Mouse (Mus musculus) neural tube, embryonic 12.5 days (tissue): ENCODE data around the gene Abcb6. TPM values are rescaled to one million over a fixed set of nuclear protein-coding genes. Genes with fewer than 3 reads are reported as not detected.

Source experiments
- ATAC-seq: fragments of 200-750 bp; cut with Nextera tagmentation; 2 replicates; pipeline ENCODE4 v1.8.0; 2017; ENCODE audit warnings: low read depth, mild to moderate bottlenecking, moderate TSS enrichment, moderate library complexity; ENCODE audit not compliant: low FRiP score
- H3K27ac ChIP-seq: fragments of 300-500 bp; sonication (generic); 2 replicates; pipeline ENCODE4 v1.5.1; 2016
- H3K27me3 ChIP-seq: fragments of 300-500 bp; sonication (generic); replicated peaks from 2 replicates; pipeline ENCODE4 v1.6.1; 2016; ENCODE audit warnings: mild to moderate bottlenecking
- H3K36me3 ChIP-seq: fragments of 300-500 bp; sonication (generic); 2 replicates; pipeline ENCODE4 v1.6.1; 2016; ENCODE audit warnings: mild to moderate bottlenecking
- H3K4me1 ChIP-seq: fragments of 300-500 bp; sonication (generic); 2 replicates; pipeline ENCODE4 v1.6.1; 2016
- H3K4me2 ChIP-seq: fragments of 300-500 bp; sonication (generic); replicated peaks from 2 replicates; pipeline ENCODE4 v1.6.1; 2016; ENCODE audit warnings: mild to moderate bottlenecking
- H3K4me3 ChIP-seq: fragments of 300-500 bp; sonication (generic); 2 replicates; pipeline ENCODE4 v1.5.1; 2016
- H3K9ac ChIP-seq: fragments of 300-500 bp; sonication (generic); 2 replicates; pipeline ENCODE4 v1.6.1; 2016; ENCODE audit warnings: mild to moderate bottlenecking
- H3K9me3 ChIP-seq: fragments of 300-500 bp; sonication (generic); 2 replicates; pipeline ENCODE4 v1.6.1; 2016; ENCODE audit warnings: mild to moderate bottlenecking
- WGBS: fragments of 180-500 bp; shearing (Covaris S2); methylation state at CpG from one replicate; pipeline ENCODE4 v1.1.7; 2016; 5-methylcytosine and 5-hydroxymethylcytosine counted together
- polyA plus RNA-seq: library from polyadenylated mRNA; unstranded; fragments of >200 nt; fragmentation: Nextera tagmentation; extraction: Ambion mirVana; gene quantifications from 2 replicates; pipeline ENCODE4 v1.2.1, GENCODE M21; 2016

Abcb6 gene
- polyA plus RNA-seq, 1 experiment from 2014 or later: 39.1 TPM

DNA sequence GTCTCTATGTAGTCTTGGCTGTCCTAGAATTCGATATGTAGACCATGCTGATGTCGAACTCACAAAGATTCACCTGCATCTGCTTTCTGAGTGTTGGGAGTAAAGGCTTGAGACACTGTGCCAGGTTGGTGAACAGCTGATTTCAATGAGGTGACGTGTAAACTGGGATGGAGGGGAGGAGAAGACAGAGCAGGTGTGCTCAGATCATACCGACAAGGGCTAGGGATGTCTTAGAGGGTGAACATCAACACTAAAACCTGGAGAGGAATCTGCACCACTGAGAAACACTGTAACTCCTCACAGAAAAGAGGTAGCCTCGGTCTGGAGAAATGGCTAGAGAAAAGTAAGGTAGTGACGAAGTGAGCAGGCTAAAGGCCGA is 12.1 kb downstream of the Abcb6 start:
- H3K4me1 ChIP-seq: peaks cover 13% of the 10 kb centered on the region
- H3K27me3 ChIP-seq: no peaks in the 10 kb centered on the region
- H3K4me3 ChIP-seq: peak overlapping the region; percentile 72
- 11% methylated on average over 7 of the region's 7 CpGs for WGBS
- no peaks in the 10 kb centered on the region for H3K9me3 ChIP-seq
- H3K9ac ChIP-seq: peak overlapping the region; percentile 40; the same call in 1 of the 2 replicates
- ATAC-seq: peak; percentile 2; the same call in 1 of the 2 replicates
- H3K27ac ChIP-seq: no peak overlapping the region
- H3K4me2 ChIP-seq: peak overlapping the region; percentile 71
- peaks cover 29% of the 10 kb centered on the region for H3K36me3 ChIP-seq

DNA sequence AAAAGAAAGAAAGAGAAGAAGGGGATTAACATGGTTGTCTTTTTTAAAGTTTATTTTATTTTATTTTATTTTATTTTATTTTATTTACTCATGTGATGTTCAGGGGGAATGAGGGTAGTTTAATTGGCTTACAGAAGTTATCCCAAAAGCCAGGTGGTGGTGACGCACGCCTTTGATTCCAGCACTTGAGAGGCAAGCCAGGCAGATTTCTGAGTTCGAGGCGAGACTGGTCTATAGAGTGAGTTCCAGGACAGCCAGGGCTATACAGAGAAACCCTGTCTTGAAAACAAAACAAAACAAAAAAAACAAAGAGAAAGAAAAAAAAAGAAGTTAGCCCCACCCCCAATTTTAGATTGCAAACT is 20.0 kb downstream of the Abcb6 start:
- Histone ChIP-seq H3K9ac (no peak overlapping the region), H3K36me3 (no peaks in the 10 kb centered on the region), H3K27me3 (no peaks in the 10 kb centered on the region), H3K4me2 (no peak overlapping the region), H3K27ac (no peak overlapping the region), H3K9me3 (no peaks in the 10 kb centered on the region), H3K4me3 (no peak overlapping the region), H3K4me1 (no peaks in the 10 kb centered on the region)
- 89% methylated on average over 4 of the region's 4 CpGs for WGBS
- ATAC-seq: no peak

DNA sequence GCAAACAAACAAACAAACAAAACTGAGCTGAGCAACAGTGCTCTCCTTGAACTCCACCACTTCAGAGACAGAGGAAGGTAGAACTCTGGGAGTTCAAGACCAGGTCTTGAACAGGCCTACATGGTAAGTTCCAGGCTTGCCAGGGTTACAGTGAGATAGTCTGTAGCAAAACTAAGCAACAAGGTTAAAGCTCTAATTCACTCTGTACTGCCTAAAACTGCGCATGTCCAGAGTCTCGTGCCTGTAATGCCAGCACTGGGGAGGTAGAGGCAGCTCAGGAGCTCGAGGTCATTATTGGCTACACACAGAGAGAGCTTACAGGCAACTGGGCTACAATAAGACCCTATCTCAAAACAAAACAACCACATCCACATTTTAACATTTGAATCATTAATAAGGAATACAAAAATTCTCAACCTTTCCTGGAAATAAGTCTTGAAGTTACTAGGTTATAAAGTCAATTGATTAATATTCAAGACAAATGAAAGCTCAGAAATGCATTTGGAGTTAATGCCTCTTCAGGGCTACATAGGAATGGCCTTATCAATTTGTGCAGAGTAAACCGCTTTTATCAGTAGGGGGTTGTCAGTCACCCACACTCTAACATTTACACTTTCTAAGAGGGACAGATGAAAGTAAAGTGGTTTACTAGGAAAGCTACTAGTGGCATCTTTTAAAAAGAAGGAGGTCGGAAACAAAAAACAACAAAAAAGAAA is 20.5 kb downstream of the Abcb6 start:
- 76% methylated on average over 5 of the region's 5 CpGs for WGBS
- Histone ChIP-seq H3K4me1 (no peaks in the 10 kb centered on the region), H3K36me3 (no peaks in the 10 kb centered on the region), H3K27ac (no peak overlapping the region), H3K4me3 (no peak overlapping the region), H3K9me3 (no peaks in the 10 kb centered on the region), H3K9ac (no peak overlapping the region), H3K27me3 (no peaks in the 10 kb centered on the region), H3K4me2 (no peak overlapping the region)
- no peak for ATAC-seq

DNA sequence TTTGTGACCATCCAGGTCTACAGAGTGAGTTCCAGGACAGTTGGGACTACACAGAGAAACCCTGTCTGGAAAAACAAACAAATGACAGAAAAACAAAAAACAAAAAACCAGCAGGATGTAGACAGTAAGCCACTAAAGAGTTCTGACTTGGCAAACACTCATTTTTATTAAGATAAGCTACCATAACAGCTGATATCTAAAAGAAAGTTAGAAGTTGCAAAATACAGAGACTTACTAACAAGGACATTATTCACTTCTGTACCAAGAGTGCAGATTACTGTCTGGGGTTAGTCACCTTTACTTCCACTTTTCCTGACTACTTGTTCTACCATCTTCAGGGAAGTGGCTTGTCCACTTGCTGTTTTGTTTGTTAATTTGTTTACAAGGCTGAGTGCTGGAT is 21.2 kb downstream of the Abcb6 start:
- no peak overlapping the region for H3K4me2 ChIP-seq
- H3K4me1 ChIP-seq: no peaks in the 10 kb centered on the region
- ATAC-seq: no peak
- H3K36me3 ChIP-seq: no peaks in the 10 kb centered on the region
- no peak overlapping the region for H3K4me3 ChIP-seq
- no peak overlapping the region for H3K27ac ChIP-seq
- no peaks in the 10 kb centered on the region for H3K9me3 ChIP-seq
- H3K27me3 ChIP-seq: no peaks in the 10 kb centered on the region
- H3K9ac ChIP-seq: no peak overlapping the region

DNA sequence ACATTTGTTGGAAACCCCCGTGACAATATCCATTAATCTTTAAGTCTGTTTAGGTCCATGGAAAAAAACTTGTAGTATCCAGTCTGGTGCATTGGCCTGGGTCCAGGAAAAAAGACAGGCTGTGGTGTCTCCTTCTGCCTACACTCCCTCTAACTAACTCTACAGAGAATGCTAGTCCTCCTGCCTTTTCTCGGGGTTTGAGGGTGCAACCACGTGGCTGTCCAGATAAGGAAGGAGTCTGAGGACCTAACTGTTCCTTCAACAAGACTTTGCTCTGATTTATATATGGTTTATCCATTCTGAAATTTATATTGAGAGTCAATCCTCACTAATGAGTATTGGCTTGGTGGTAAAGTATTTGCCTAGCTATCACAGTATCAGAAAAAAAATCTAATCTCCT is 24.4 kb downstream of the Abcb6 start:
- H3K36me3 ChIP-seq: no peaks in the 10 kb centered on the region
- H3K27ac ChIP-seq: no peak overlapping the region
- ATAC-seq: no peak
- WGBS: 64% methylated on average over 3 of the region's 3 CpGs
- H3K4me1 ChIP-seq: no peaks in the 10 kb centered on the region
- H3K9me3 ChIP-seq: no peaks in the 10 kb centered on the region
- H3K4me2 ChIP-seq: no peak overlapping the region
- H3K4me3 ChIP-seq: no peak overlapping the region
- no peaks in the 10 kb centered on the region for H3K27me3 ChIP-seq
- H3K9ac ChIP-seq: no peak overlapping the region

DNA sequence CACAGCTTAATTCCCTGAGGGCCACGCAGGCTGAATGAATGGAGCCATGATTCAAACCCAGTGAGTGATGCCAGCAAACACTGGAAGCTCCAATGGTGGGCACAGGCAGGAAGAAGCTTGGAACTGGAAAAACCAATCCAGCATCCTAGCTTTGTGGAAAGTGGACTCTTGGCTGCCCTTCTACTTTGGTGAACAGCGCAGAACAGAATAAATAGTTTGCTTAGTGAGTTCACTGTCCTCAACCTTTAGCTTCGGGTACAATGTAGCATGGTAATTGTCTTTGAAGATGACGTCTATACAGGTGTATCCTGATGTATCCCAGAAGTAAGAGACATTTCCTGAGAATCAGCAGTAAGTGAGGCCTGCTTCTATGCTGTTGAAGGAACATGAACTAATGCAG is 31.5 kb downstream of the Abcb6 start:
- WGBS: 91% methylated on average over 4 of the region's 4 CpGs

DNA sequence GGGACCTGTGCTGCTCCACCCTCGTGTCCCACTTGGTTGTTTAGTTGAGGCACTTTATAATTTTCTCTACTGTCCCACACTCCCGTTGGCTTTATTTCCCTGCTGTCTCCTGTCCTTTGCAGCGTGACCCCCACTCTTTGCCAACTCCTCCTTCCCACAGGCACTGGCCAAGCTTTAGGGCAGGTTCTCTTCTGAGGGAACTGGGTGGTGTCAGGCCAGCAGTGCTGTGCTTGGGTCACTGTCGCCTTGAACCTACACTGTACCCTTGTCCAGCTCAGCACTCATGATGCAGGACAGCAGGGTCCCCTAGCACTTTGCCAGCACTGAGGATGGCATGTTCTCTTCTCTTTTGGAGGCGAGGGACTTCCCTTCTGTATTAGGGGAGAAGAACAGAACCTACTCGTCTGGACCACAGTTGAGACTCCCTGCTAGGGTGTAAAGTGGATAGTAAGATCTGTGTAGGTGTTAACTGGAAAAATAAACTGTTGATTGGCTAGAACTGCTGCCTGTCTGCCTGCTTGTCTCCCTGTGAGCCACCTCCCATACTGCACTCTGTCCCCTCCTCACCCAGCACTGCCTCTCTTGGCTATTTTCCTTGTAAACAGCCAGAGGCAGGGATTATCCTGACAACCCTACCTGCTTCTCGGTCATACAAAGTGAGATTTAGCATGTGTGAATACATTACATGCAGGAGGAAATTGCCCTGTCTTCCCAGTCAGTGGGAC is 32.6 kb downstream of the Abcb6 start:
- Histone ChIP-seq H3K36me3 (peaks cover 45% of the 10 kb centered on the region), H3K9ac (no peak overlapping the region), H3K27ac (no peak overlapping the region), H3K4me3 (no peak overlapping the region), H3K4me2 (no peak overlapping the region), H3K27me3 (no peaks in the 10 kb centered on the region), H3K9me3 (no peaks in the 10 kb centered on the region), H3K4me1 (peaks cover 8% of the 10 kb centered on the region)
- no peak for ATAC-seq
- WGBS: 87% methylated on average over 7 of the region's 7 CpGs

More for the DNA sequence above, 31.5 kb downstream of the Abcb6 start:
- no peaks in the 10 kb centered on the region for H3K9me3 ChIP-seq
- H3K4me3 ChIP-seq: no peak overlapping the region
- H3K9ac ChIP-seq: no peak overlapping the region
- H3K36me3 ChIP-seq: peaks cover 45% of the 10 kb centered on the region
- no peak overlapping the region for H3K27ac ChIP-seq
- no peak for ATAC-seq
- H3K4me2 ChIP-seq: no peak overlapping the region
- peaks cover 5% of the 10 kb centered on the region for H3K4me1 ChIP-seq
- H3K27me3 ChIP-seq: no peaks in the 10 kb centered on the region

DNA sequence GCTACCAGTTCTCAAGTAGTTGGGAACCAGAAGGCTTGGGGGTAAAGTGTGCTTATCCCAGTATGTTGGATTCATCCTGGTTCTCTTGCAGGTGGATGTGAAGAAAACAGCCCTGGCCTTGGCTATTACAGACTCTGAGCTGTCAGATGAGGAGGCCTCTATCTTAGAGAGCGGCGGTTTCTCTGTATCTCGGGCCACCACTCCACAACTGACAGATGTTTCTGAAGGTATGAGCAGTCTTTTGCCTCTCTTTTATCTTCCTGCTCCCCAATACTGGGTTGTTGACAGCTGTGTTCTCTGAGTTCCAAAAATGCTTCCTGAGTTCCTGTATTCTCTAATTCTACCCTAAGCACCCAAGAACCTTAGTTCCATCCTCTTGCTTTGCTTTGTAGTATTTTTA is 34.6 kb downstream of the Abcb6 start:
- 95% methylated on average over 3 of the region's 3 CpGs for WGBS
- peaks cover 45% of the 10 kb centered on the region for H3K36me3 ChIP-seq
- no peak overlapping the region for H3K4me2 ChIP-seq
- H3K9me3 ChIP-seq: no peaks in the 10 kb centered on the region
- H3K27ac ChIP-seq: no peak overlapping the region
- no peak overlapping the region for H3K9ac ChIP-seq
- no peaks in the 10 kb centered on the region for H3K27me3 ChIP-seq
- H3K4me1 ChIP-seq: peaks cover 18% of the 10 kb centered on the region
- no peak overlapping the region for H3K4me3 ChIP-seq
- ATAC-seq: no peak

DNA sequence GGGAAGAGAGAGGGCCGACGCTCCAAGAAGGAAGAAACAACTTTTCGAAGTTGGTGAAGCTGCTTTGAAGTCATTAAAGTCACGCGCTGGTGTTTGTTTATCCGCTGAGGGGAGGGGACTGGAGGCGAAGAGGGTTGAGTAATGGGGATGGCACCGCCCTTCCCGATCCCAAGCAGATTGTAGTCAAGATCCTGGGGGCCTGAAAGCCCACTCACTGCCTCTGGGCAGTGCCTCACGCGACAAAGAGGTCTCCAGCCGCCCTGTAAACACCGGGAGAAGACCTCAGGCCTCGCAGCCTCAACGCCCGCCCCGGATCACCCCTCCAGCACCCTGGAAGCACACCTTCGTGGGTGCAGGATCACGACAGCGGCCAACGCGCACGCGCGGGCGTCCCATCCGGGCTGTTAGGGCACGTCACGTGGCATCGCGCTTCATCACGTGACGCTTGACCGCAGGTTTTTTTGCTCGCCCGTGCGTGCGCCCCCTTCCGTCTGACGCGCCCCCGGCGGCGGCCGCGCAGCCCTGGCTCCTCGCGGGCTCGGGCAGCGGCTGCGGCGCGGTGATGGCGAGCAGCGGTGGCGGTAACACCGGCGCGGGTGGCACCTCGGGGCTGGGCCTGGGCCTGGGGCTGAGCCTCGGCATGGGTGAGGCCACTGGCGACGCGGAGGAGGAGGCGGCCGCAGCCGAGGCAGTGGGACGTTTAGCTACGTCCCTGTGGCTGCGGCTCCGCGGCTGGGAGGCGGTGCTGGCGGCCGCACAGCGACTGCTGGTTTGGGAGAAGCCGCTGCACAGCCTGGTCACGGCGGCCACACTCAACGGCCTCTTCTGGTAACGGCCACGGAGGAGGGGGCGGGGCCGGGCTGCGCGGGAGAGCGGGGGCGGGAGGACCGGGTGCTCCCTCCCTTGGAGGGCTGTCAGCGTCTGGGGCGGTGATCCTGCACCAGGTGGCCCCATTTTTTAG is 37.6 kb downstream of the Abcb6 start, which contains the start of the genes Cnppd1 and Retreg2:
TSS of gene Cnppd1 (minus strand) at position 411 of the 961 bp plus-strand sequence.
TSS of gene Retreg2 (plus strand) at position 478 of the 961 bp plus-strand sequence.
- H3K4me2 ChIP-seq: peak within 1 kb of the TSS; percentile 93
- peak within 1 kb of the TSS; percentile 89 for H3K27ac ChIP-seq
- peak within 1 kb of the TSS; percentile 76 for H3K4me3 ChIP-seq
- H3K9ac ChIP-seq: peak within 1 kb of the TSS; percentile 85
- WGBS: under 1% methylated on average over 88 of the region's 91 CpGs
- H3K36me3 ChIP-seq: peaks cover 56% of the 10 kb centered on the region
- peak; percentile 85 for ATAC-seq
- no peaks in the 10 kb centered on the region for H3K9me3 ChIP-seq
- H3K27me3 ChIP-seq: no peaks in the 10 kb centered on the region
- peaks cover 24% of the 10 kb centered on the region for H3K4me1 ChIP-seq

DNA sequence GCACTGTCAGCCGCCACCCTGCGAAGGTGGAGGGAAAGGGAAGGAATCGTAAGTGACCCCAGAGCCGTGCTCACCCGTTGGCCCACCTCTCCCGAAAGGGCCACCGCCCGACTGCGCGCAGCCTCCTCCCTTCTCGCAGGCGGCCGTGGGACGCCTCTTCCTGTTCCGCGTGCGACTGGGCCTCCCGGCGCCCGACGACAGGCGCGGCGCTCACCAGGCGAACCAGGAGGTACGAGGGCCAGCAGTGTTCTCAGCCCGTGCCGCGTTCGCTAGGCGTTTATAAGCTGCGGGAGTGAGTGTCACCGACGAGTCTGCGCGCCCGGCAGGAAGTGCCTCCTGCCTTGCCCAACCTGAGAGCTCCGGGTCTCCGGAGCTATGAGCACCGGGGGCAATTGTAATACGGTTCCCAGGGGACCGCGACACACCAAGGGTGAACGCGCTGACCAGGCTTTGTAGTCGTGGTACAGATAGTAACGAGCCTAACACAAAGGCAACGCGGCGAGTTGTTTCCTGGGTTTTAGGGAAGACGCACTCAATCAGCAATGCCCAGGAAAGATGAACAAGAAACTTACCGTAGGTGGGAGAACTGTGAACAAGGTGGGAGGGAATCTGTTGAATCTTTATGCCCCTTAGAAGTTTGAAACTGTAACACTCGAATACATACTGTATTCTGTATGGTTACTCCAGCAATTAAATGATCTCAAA is 38.6 kb downstream of the Abcb6 start:
- Histone ChIP-seq H3K27ac (peak overlapping the region; percentile 15), H3K4me2 (peak overlapping the region; percentile 93), H3K4me1 (peaks cover 24% of the 10 kb centered on the region), H3K36me3 (peaks cover 56% of the 10 kb centered on the region), H3K27me3 (no peaks in the 10 kb centered on the region), H3K9me3 (no peaks in the 10 kb centered on the region), H3K4me3 (peak overlapping the region; percentile 76), H3K9ac (peak overlapping the region; percentile 85)
- ATAC-seq: peak; percentile 18; the same call in 1 of the 2 replicates
- WGBS: under 1% methylated on average over 53 of the region's 53 CpGs

DNA sequence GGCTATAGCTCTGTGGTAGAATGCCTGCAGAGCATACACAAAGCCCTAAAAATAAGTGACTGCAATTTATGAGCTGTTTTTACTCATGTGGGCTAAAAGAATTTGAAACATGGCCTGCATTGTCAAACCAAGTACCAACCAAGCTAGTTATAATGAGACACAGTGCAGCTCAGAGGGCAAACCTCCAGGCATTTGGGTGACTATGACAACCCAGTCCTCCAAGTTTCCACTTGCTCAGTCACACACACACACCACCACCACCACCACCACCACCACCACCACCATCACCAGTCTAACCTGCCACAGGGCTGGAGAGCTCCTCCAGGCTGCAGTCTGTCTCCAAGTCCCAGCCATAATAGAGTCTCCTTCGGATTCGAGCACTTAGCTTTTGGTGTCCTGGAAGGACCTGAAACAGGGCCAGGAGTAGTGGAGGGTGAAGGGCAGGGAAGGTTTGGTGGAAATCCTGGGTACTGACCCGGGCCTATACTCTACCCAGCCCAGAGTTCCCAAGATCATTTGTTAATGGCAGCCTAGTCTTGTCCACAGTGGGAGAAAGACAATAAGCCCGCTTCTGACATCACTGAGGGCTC is 39.5 kb downstream of the Abcb6 start:
- H3K4me3 ChIP-seq: peak overlapping the region; percentile 76
- peaks cover 24% of the 10 kb centered on the region for H3K4me1 ChIP-seq
- H3K27me3 ChIP-seq: no peaks in the 10 kb centered on the region
- H3K9ac ChIP-seq: peak overlapping the region; percentile 85
- H3K4me2 ChIP-seq: peak overlapping the region; percentile 93
- peaks cover 56% of the 10 kb centered on the region for H3K36me3 ChIP-seq
- no peaks in the 10 kb centered on the region for H3K9me3 ChIP-seq
- 58% methylated on average over 4 of the region's 4 CpGs for WGBS
- ATAC-seq: no peak
- no peak overlapping the region for H3K27ac ChIP-seq
